Mouse (Mus musculus) lung, postnatal 25 days (tissue): ENCODE data around the gene Gabbr2.

Source experiments
- DNase-seq: peaks from one replicate; pipeline ENCODE4 v3.0.0; 2022; ENCODE audit warnings: low spot score

Gabbr2 gene

DNA sequence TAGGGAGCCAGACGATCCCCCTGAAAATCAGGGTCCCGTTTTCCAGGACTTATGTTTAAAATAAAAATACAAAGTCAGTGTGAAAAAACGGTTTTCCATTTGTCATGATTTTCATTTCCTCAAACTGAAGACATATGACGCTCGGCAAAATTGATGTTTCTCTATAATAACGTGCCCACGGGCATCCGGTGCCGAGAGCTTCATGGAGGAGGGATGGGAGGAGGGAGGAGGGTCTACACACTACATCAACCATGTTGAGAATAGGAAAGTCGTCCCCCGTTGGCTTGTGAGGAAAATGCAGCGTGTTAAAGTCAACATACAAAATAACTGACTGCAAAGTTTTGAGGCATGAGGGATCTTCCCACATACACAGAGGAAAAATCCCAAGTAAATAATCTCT is 75.7 kb downstream of the Gabbr2 start:
- no peak for DNase-seq

DNA sequence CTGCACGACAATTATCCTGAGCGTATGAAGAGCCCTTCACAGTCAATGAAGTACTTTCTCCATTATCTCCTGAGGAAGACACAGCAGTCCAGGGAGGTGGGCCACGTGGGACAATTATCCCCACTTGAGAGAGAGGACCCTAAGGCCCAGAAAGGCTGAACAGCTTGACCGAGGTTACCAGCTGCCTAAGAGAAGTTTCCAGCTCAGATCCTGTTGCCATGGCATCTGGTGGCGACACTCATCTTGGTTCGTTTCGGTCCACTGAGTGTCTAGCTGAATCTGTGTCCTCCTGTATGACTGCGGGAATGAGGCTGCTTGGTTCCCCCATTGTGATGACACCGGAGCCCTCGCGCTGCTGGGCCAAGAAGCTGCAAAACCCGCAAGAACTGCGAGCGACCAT is 76.2 kb downstream of the Gabbr2 start:
- DNase-seq, result no peak

DNA sequence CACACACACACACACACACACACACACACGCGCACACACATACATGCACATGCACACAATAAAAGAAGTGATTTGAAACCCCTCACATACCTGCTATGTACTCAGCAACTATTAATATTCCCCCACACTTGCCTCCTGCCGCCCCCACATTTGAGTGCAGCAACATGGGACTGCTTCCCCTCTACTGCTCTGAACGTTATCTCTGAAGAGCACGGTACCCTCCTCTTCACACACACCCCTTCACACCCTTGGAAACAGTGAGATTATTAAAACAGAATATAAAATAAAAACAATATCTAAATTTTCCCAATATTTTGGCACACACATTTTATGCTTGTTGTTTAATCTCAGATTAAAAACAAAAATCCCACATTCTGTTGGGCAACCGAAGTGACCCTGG is 77.1 kb downstream of the Gabbr2 start:
- no peak for DNase-seq

DNA sequence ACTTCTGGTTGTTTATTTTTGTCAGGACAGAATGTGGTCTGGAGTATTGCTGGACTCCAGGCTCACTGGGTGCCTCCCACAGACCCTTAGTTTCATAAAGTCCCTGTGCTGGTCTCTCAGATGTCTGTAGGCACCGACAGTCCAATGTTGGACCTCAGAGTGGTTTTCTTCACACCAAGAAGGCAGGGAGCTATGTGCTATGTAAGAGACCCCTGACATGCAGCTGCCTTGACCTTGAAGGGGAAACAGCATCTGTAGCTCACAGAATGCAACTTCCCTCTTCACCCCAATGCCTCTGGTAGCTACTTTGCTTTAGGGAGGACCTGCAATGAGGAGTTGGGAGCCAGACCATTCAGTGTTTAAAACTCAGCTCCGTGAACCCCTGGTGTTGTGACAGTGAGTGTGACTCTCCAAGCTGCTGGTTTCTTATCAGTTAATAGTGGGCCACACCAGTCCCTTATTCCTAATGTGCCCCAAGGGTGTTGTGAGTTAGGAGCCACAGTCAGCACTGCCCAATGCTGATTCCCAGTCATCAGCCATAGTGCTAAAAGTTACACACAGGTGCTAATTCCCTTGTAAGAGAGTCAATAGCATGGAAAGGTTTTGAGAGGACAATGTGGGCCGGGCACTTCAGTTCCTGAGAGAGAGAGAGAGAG is 85.5 kb downstream of the Gabbr2 start:
- no peak for DNase-seq

DNA sequence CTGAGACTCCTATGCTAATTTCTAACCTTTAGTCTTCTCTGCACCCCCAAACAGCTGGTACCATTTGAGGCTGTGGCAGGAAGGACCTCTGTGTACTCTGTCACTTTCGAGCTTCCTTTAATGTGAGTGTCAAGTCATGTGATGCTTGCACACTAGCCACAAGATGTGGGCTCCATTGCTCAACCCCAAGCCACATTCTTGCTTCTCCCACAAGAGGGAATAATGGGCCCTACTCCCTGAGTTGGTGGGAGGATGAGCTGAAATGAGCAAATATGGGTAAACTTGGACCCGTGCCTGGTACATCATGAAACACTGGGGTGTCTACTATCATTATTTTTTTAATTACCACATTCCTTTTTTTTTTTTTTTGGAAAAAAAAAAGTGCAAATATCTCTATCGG is 86.5 kb downstream of the Gabbr2 start:
- peak; percentile 10 for DNase-seq

DNA sequence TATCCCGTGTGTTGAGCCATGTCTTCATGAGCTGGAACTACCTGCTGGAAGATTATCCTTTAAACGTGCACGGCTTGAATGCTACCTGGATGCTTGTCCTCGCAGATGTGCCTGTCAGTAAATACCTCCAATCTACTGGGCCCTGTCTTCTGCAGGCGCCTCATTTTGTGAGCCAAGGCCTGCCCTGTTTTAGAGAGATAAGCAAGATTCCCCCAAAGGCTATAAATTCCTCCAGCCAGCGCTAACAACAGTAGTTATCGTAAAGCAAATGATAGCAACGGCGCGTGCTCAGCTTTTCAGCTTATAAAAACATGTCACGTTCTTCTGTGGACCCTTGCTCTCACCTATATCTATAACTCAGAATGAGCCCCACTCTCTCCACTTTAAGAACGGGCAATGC is 87.5 kb downstream of the Gabbr2 start:
- no peak for DNase-seq

DNA sequence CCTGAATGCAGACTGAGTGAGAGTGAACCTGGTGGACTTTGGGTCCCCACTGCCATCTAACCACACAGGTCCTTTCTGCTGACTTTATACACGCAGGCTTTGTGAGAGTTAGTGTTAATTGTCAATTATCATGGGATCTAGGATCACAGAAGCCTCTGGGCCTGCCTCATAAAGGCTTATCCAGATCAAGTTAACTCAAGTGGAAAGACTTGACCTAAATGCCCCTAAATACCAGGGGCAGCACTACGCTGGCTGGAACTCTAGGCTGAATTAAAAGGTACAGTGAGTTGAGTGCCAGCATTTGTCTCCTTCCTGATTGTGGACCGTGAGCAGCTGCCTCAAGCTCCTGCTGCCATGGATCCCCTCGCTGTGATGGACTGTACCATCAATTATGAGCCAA is 93.1 kb downstream of the Gabbr2 start:
- no peak for DNase-seq

DNA sequence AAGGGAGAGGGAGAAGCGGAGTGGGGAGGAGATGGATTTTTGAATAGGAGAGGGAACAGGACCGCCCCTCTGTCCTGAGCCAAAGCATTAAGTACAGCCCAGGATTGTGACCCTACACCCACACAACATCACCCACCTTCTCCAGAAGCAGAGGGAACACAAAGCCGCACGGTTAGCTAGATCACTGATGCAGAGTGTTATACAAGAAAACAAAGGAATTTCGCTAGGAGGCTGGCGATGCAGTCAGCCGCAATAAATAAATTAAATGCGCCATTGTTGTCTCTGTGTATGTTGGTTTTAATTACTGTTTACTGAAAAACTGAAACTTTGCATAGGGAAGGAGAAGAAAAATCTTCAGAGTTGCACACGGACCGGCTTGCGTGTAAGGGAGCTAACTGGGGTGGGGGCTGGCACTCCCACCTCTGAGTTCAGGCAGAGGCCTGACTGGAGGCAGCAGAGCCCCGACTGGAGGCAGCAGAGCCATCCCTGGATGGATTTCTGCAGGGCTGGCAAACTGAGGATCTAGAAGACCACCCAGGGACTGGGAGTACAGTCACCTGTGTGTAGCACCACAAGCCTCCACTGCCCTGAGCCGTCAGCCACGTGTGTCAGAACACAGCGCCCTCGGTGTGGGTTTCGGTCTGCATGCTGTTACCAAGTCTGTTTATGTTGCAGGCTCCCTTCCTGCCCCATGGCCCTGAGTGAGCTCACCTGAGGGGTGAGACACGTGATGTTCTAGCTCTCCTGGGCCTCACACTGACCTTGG is 93.9 kb downstream of the Gabbr2 start:
- no peak for DNase-seq

DNA sequence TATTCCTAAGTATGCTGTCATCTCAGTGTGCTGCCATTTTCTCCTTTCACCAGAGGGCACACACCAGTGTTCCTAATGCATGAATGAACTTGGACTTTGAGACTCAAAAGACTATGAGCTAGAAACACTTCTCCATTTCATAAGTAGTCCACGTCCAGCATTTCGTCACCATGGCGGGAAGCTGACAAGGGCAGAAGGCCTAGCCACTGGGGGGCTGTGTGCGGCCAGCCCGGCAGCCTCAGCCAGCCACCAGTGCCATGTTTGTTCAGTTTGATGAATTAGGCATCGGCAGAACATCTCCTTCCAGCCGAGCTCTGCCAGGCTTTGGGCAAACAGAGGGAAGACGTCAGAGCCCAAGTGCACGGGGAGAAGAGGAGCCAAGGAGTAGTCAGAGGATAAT is 97.5 kb downstream of the Gabbr2 start:
- no peak for DNase-seq

DNA sequence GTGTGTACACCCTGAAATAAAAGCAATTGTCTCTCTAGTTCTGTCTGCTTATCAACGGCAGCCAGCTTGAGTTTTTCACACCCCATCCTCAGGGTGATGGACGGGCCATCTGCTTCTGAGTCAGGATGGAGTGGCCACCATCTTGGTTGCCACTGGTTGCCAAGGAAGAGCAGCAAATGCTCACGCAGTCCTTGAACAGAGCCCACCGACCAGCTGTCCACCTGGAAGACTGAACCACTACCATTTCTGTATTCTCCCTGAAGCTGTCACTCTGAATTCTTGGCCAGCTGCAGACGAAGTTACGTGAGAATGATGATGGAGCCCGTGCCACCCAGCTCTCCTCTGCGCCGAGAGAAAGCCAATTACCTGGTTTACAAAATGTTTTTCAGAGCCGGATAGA is 102.5 kb downstream of the Gabbr2 start:
- no peak for DNase-seq

DNA sequence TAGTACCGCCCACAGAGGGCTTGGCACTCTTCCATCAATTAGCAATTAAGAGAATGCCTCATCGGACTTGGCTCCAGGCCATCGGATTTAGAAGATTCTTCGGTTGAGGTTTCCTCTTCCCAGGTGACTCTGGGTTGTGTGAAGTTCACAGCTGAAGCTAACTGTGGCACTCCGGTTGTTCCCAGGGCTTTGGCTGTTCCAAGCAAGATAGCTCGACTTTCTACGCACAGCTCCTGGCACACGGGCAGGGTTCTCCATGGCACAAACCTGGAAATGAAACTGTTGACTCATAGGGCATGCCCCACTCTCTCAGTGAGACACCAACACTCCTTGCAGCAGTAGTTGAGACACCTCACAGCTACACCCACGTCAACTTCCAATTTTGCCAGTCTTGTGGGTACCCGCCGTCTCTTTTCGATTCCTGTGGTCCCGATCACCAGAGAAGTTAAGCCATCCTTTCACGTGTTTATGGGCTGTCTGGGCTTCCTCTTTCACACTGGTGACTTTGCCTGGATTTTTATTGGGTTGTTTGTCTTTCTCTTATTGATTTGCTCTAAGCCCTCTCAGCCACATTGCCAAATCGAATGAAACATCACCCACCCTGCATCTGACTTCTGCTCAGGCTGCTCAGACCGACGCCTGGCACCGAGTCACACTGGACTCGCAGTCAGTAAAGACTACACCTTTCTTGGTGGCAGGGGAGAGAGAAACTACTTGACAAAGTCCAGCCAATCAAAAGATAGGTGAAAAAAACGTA is 105.9 kb downstream of the Gabbr2 start:
- DNase-seq, result peak; percentile 31

DNA sequence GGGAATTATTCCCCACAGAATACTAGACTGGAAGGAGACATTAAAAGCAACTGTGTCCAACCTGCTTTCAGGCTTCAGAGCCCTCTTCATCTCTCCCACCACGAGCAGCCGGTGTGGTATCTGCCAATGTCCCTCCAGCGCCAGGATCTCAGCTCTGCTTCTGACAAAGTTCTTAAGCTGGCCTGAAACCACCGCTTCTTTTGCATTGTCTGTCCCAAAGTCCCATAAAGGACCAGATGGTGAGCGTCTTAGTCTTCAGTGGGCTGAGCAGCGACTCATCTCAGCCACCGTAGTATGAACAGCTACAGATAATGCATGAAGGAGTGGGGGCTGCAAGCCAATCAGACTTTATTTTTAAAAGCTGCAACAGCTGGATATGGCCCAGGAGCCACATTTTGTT is 107.5 kb downstream of the Gabbr2 start:
- no peak for DNase-seq

DNA sequence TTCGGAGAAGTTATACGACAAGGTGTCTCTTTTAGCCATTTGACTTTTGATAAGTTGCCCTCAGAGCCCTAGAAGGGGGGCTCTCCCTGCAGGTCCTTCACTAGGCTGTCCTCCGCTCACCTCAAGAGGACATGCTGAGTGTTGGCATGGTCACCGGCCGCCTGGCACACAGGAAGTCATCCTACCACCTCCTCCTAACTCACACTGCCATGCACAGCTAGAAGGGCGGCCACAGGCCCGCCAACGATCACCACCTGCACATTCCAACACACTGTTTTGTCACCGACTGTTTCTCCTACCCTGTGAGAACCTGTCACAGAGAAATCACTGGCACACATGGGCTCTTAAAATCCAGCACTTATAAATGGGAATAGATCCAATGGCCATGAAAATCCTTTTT is 108.1 kb downstream of the Gabbr2 start:
- DNase-seq, result no peak

DNA sequence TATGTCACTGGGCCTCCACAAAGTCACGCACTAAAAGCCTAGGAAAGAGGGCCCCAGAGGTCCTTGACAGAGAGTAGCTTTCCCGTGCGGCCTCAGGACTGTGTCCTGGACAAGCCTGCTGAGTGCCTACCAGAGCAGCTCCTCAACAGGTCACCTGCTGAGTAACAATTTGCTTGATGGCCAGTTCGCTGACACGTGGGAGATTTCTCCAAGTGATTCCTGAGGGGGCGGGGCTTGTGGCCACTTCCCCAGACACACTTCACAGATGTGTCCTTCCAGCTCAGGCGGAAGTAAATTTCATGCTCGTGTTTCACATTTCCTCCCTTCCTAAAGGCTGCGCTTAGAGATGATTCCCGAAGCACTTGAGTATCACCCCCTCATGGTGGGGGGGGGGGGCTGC is 108.6 kb downstream of the Gabbr2 start:
- no peak for DNase-seq

DNA sequence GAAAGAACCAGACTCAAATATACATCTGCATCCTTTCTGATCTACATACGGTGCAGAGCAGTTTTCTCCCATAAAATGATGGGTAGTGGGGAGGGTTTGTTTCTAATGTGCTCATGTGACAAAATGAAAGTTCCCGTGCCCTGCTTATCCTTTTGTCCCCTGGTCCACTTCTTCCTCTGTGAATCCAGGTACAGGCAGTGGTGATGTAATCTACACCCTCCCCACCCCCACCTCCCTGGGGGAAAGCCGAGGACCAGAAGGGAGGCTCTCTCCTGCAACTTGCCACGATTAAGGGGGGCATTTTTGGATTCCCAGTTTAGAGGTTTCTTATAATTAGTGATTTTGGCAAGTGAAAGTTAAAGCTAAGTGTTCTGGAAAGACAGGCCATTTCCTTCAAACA is 110.4 kb downstream of the Gabbr2 start:
- DNase-seq, result no peak

DNA sequence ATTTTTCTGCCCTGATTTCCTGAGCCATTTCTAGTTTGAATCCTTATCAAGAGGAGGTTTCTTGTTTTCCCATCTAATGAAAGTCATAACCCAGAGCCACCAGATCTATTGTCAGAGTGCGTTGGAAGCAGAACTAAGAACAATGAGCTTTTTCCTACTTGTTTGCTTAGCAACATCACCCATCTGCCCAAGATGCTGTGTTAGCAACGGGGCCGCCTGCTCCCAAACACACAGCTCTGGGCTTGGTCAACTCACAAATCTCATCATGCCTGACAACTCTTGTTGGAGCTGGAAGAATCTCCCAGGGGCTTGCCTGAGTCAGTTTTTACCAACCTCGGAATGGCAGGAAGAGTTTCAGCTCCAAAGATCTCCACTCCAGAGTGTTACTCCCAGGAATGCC is 111.7 kb downstream of the Gabbr2 start:
- DNase-seq, result no peak

DNA sequence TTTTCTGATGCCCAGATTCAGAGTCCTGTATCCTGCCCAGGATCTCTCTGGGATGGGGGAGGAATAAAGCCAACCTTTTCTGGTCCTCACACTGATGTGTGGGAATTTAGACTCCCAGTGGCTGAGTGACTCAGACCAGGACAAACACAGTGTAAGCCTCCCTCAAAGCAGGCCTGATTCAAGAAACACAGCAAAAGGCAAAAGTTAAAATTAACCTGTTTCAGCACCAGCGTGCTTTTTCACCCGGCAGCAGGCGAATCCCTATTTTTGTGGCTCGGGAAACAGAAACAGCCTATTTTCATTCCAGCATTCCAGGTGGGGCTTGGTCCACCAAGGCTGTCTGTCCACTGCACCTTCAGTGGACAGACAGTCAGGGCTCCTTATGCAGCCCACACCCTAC is 118.9 kb downstream of the Gabbr2 start:
- DNase-seq, result no peak

DNA sequence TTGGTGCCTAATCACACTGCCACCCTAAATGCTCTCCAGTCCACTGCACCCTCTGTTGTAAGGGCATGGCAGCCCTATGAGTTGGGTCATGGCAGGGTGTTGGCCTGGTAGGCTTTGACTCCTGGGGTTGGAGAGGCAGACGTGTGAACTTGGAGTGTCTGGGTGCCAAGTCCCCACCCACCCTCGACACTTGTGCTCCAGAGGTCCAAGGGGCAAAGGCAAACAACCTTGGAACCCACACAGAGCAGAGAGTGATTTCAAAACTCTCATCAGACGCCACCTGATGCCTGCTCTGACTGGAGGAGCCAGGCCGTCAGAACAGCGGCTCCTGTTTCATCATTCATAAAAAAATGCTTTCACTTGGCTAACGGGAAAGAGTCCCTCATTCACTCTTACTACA is 121.5 kb downstream of the Gabbr2 start:
- DNase-seq, result no peak

DNA sequence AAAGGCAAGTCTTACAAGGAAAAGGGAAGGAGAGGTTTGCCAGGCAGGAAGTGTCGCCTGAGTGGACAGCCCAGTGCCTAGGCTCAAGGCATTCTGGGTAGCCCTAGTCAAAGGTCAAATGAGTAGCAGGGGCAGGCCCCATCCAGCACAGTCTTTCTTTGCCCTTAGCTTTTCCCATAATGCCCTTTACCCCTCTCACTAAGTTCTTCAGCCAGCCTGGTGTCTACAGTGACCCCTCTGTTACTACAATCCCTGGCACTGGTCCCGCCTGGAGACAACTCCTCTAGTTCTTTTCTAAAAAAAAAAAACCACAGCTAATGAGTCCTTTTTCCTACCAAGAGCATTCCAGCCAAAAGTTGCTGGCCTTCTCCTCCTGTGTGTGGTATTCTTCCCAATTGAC is 122.3 kb downstream of the Gabbr2 start:
- no peak for DNase-seq

DNA sequence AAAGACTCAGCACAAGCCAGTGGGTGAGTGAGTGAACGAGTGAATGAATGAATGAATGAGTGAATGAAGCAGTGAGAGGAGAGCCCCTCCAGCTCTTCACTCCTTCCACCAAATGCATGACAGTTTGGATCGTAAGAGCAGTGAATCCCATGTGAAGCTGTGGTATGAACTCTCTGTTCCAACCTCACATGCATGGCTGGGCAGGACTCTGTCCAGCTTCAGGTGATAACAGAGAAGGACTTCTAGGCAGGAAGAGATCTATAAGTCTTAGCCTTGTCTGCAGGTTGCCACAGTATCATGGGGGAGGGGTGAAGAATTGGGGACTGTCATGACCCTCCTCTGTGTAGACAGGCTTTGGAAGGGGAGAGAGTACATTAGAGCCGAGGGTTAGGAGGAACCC is 122.8 kb downstream of the Gabbr2 start:
- DNase-seq, result no peak

DNA sequence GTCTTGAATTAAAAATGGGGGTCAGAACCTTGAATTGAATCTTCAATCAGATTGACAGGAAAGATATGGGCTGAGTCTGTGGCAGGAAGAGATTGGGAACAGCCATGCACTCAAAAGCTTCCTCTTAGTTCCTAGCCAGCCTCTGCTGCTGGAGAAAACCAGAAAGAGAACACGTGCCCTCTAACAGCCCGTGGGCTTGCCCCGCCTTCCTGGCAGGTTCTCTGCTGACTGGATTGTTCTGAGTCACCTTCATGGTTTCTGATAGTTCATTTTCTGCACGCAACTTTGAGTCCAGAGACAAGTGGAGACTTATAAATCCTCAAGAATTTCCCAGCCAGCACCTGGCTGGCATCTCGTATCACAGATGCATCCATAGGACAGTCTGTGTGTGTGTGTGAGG is 123.5 kb downstream of the Gabbr2 start:
- DNase-seq, result peak; percentile 22

DNA sequence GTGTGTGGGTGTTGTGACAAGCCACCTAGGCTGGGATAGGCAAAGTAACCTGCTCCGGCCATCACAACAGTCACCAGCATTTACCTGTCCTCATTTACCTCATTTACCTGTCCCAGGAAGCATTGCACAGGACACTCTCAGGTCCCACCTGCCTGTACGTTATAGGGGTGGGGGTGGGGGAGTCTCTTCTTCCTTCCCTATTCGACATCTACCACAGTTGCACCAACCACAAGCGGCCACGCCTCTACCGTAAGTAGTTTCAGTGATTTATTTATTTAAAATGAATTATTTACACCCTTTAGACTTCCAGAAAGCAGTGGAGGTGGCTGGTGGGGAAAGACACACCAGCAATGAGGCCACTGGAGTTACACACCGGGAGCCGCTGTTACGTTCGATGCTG is 123.9 kb downstream of the Gabbr2 start:
- no peak for DNase-seq

DNA sequence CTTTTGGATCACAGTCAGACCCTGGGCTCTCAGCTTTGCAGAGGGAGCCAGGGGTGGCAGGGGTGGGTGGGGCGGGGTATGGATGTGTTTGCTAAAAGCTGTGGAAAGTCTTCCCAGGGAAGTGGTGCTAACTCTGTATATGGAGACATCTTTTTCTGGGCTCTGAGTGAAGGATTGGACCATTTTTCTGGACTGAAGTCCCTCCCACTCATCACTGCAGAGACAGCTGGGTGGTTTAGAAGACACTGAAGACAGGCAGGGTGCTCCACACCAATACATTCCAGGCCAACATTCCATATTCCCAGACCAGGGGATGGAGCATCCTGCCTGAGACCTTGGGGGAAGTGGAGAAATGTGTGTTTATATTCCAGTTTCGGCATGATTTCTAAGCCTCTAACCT is 125.6 kb downstream of the Gabbr2 start:
- DNase-seq, result no peak
